Mouse (Mus musculus) erythroblast, embryonic 14.5 days (primary cell): ENCODE results near the gene Litaf. TPM values are rescaled to one million over a fixed set of nuclear protein-coding genes. Genes with fewer than 3 reads are reported as not detected.
"Not testable (repeated sequence)": the region's sequence is repeated elsewhere in the genome, so short reads cannot be mapped to it uniquely, and the experiment has no call there.

Experiments used
- H3K27me3 ChIP-seq: 2 replicates; pipeline ENCODE4 v1.6.1; 2012; ENCODE audit warnings: inconsistent platforms; ENCODE audit not compliant: control insufficient read depth
- H3K36me3 ChIP-seq: 2 replicates; pipeline ENCODE4 v1.6.1; 2012; ENCODE audit warnings: mild to moderate bottlenecking, inconsistent platforms; ENCODE audit not compliant: control insufficient read depth
- H3K4me1 ChIP-seq: 2 replicates; pipeline ENCODE4 v1.6.1; 2012; ENCODE audit warnings: inconsistent platforms; ENCODE audit not compliant: control insufficient read depth
- H3K4me3 ChIP-seq: replicated peaks from 2 replicates; pipeline ENCODE3; 2012; ENCODE audit warnings: moderate library complexity, mild to moderate bottlenecking, inconsistent platforms
- H3K9me3 ChIP-seq: 2 replicates; pipeline ENCODE4 v1.6.1; 2012; ENCODE audit warnings: low read length, inconsistent platforms, mixed read lengths; ENCODE audit not compliant: control insufficient read depth
- GATA1 ChIP-seq: IDR thresholded peaks from 2 replicates; pipeline ENCODE4 v1.6.1; 2012; ENCODE audit warnings: low read length, inconsistent platforms, mixed read lengths
- TAL1 ChIP-seq: IDR thresholded peaks from 3 replicates; pipeline ENCODE4 v1.6.1; 2012; ENCODE audit warnings: low read length, inconsistent platforms, mixed read lengths
- polyA plus RNA-seq: library from polyadenylated mRNA; stranded (reverse); fragments of >175 nt; gene quantifications from 2 replicates; pipeline ENCODE4 v1.2.3, GENCODE M21; 2012

The Litaf gene
- polyA plus RNA-seq, 1 experiment, result 1.1 TPM

DNA sequence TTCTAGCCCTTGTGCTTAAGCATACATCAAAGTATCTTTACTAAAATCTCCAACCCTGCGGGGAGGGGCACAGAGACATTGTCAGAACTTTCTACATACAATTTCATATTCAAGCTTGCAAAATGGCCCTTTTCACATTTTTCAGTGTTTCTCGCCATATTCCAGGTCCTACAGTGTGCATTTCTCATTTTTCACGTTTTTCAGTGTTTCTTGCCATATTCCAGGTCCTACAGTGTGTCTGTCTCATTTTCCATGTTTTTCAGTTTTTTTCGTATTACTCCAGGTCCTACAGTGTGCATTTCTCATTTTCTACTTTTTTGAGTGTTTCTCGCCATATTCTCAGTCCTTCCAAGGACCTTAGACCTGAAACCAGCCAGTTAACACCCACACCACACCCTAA is 91.0 kb downstream of the Litaf start:
- Histone ChIP-seq H3K4me1 (no peaks in the 10 kb centered on the region), H3K27me3 (no peaks in the 10 kb centered on the region), H3K36me3 (no peaks in the 10 kb centered on the region), H3K4me3 (no peak overlapping the region), H3K9me3 (0 out of 2 replicates have a peak, but pooled peaks cover 2% of the 10 kb centered on the region)
- TF ChIP-seq TAL1, result no peak
- TF ChIP-seq GATA1, result no peak

DNA sequence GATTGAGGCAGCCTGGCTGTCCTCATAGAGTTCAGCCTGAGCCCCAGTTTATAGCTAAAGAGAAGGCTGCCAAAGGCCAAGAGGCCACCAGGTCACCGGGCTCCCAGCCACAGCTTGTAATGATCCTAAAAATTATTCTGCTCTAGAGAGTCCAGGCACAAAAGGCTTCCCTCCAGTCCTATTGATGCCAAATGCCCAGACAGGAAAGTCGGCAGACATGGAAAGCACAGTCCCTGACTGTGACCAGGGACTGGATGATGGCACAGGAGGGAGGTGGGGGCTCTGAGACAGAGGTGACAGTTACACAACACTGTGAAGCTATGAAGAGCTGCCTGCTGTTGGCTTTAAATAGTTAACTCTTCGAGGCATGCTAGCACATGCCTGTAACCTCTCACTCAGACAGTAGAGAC is 91.9 kb downstream of the Litaf start:
- H3K4me3 ChIP-seq, result no peak overlapping the region
- 0 out of 2 replicates have a peak, but pooled peaks cover 2% of the 10 kb centered on the region for H3K9me3 ChIP-seq
- H3K4me1 ChIP-seq, result no peaks in the 10 kb centered on the region
- TF ChIP-seq TAL1 (no peak), GATA1 (no peak)
- no peaks in the 10 kb centered on the region for H3K27me3 ChIP-seq
- H3K36me3 ChIP-seq, result no peaks in the 10 kb centered on the region

GRCm38 (mm10) chr16:10972259-10972658 is 93.7 kb downstream of the Litaf start:
- no peak for TF ChIP-seq GATA1
- TF ChIP-seq TAL1, result no peak
- H3K4me3 ChIP-seq, result no peak overlapping the region
- H3K4me1 ChIP-seq, result no peaks in the 10 kb centered on the region
- 0 out of 2 replicates have a peak, but pooled peaks cover 2% of the 10 kb centered on the region for H3K9me3 ChIP-seq
- no peaks in the 10 kb centered on the region for H3K36me3 ChIP-seq
- no peaks in the 10 kb centered on the region for H3K27me3 ChIP-seq

DNA sequence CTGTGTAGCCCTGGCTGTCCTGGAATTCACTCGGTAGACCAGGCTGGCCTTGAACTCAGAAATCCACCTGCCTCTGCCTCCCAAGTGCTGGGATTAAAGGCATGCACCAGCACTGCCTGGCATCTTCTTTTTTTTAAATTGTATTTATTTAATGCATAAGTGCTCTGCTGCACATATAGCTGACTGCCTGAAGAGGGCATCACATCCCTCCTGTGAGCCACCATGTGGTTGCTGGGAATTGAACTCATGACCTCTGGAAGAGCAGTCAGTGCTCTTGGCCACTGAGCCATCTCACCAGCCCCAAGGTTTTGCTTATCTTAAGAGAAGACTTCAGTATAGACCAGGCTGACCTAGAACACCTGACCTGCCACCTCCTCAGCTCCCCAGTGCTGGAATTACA is 96.0 kb downstream of the Litaf start:
- not testable (repeated sequence) for H3K36me3 ChIP-seq, H3K9me3 ChIP-seq, H3K4me3 ChIP-seq, H3K27me3 ChIP-seq, H3K4me1 ChIP-seq

DNA sequence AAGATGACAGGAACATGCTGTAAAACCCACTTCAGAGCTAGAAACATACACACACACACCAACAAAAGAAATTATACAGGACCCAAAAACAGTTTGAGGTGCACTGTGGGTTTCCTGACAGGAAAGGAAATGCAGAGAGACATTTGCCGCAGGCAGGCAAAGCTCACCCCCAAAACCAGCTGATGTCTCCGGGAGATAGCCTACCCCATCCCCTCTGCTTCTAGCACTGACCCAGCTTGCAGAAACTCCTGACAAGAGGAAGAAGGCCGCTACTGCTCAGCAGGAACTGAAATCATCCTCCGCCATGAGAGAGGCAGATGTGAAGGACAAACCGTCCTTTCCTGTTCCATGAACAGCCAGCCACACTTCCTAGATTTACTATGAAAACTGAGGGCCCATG is 96.6 kb downstream of the Litaf start:
- H3K4me3 ChIP-seq, result no peak overlapping the region
- no peaks in the 10 kb centered on the region for H3K9me3 ChIP-seq
- no peaks in the 10 kb centered on the region for H3K27me3 ChIP-seq
- H3K36me3 ChIP-seq, result peaks cover 4% of the 10 kb centered on the region; the same call in 1 of the 2 replicates
- TF ChIP-seq TAL1 (no peak), GATA1 (no peak)
- no peaks in the 10 kb centered on the region for H3K4me1 ChIP-seq

- Histone ChIP-seq H3K27me3 (no peaks in the 10 kb centered on the region), H3K36me3 (peaks cover 4% of the 10 kb centered on the region; the same call in 1 of the 2 replicates)
- TF ChIP-seq TAL1, result no peak
These were observed 97.7 kb downstream of the Litaf start for GRCm38 (mm10) chr16:10968299-10968698.

GRCm38 (mm10) chr16:10967756-10968155 is 98.2 kb downstream of the Litaf start:
- H3K4me1 ChIP-seq, result no peaks in the 10 kb centered on the region
- no peak overlapping the region for H3K4me3 ChIP-seq
- H3K27me3 ChIP-seq, result no peaks in the 10 kb centered on the region
- no peaks in the 10 kb centered on the region for H3K9me3 ChIP-seq
- no peak for TF ChIP-seq TAL1
- TF ChIP-seq GATA1, result no peak
- peaks cover 9% of the 10 kb centered on the region; the same call in 1 of the 2 replicates for H3K36me3 ChIP-seq

More at GRCm38 (mm10) chr16:10968299-10968698, 97.7 kb downstream of the Litaf start:
- no peaks in the 10 kb centered on the region for H3K4me1 ChIP-seq
- no peak overlapping the region for H3K4me3 ChIP-seq
- no peaks in the 10 kb centered on the region for H3K9me3 ChIP-seq

- H3K4me1 ChIP-seq, result no peaks in the 10 kb centered on the region
- H3K36me3 ChIP-seq, result peaks cover 9% of the 10 kb centered on the region; the same call in 1 of the 2 replicates
- H3K9me3 ChIP-seq, result no peaks in the 10 kb centered on the region
- no peaks in the 10 kb centered on the region for H3K27me3 ChIP-seq
- H3K4me3 ChIP-seq, result no peak overlapping the region
- TF ChIP-seq GATA1, result no peak
- no peak for TF ChIP-seq TAL1
These were observed 98.9 kb downstream of the Litaf start for GRCm38 (mm10) chr16:10967013-10967412.

DNA sequence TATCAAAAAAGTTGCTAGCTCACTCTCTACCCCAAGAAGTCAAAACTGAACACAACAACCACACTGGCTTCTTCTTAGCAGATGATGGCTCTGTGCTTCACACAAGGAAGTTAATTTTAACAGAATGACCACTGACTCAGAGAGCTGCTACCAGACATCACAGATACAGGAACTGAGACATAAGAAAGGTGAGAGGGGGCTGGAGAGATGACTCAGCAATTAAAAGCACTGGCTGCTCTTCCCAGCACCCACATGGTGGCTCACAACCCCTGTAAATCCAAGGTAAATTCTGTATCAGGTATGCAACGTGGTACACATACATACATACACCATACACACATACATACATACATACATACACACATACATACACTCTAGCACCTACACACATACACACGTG is 100.9 kb downstream of the Litaf start:
- H3K9me3 ChIP-seq, result no peaks in the 10 kb centered on the region
- peaks cover 17% of the 10 kb centered on the region; the same call in 1 of the 2 replicates for H3K36me3 ChIP-seq
- no peaks in the 10 kb centered on the region for H3K4me1 ChIP-seq
- H3K4me3 ChIP-seq, result no peak overlapping the region
- H3K27me3 ChIP-seq, result no peaks in the 10 kb centered on the region
- TF ChIP-seq GATA1 (no peak), TAL1 (no peak)

GRCm38 (mm10) chr16:10960916-10961315 is 105.0 kb downstream of the Litaf start:
- peaks cover 13% of the 10 kb centered on the region; the same call in 1 of the 2 replicates for H3K36me3 ChIP-seq
- no peaks in the 10 kb centered on the region for H3K4me1 ChIP-seq
- H3K4me3 ChIP-seq, result no peak overlapping the region
- no peak for TF ChIP-seq GATA1
- no peak for TF ChIP-seq TAL1
- H3K27me3 ChIP-seq, result no peaks in the 10 kb centered on the region
- no peaks in the 10 kb centered on the region for H3K9me3 ChIP-seq
